Mouse (Mus musculus) G1E (cell line): Measurements from ENCODE around the gene Tbc1d23.

ENCODE experiments used
- CTCF ChIP-seq: IDR thresholded peaks from 2 replicates; pipeline ENCODE4 v1.5.1; 2012; ENCODE audit warnings: low read depth, low read length, inconsistent platforms, mixed read lengths
- GATA1 ChIP-seq: IDR thresholded peaks from 2 replicates; pipeline ENCODE4 v1.6.1; 2012; ENCODE audit warnings: borderline replicate concordance, low read length, inconsistent platforms, mixed read lengths
- GATA2 ChIP-seq: IDR thresholded peaks from 2 replicates; pipeline ENCODE4 v1.6.1; 2012; ENCODE audit warnings: low read depth, low read length, inconsistent platforms, borderline replicate concordance
- TAL1 ChIP-seq: conservative IDR thresholded peaks from 2 replicates; pipeline ENCODE4 v1.6.1; 2012; ENCODE audit warnings: low read depth, low read length, inconsistent platforms, mixed read lengths

DNA sequence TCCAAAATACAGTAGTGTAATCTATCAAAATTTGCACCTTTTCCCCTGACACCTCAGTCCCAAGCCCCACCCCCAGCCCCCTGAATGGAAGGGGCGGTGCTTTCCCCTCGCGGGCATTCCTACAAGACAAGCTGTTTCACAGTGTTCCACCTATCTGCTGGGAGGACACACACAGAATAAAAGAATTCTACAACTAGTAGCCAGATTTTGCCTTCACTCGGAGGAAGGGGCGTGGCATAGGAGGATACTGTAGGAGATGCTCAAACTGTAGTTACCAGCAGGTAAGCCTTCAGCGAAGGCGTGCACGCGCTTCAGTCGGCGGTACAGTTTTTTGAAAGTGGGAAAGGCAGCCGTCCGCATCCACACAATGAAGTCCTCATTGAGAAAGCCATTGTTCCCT lies 38.4 kb upstream of the Tbc1d23 start:
- TF ChIP-seq GATA1: no peak
- TF ChIP-seq CTCF: no peak
- TF ChIP-seq GATA2: no peak
- TF ChIP-seq TAL1: no peak
